Mouse (Mus musculus) C2C12 (cell line): ENCODE results near the gene Nid1.

Source experiments
- CEBPB ChIP-seq: IDR thresholded peaks from one replicate; pipeline ENCODE4 v1.6.1; 2011; ENCODE audit warnings: low read depth, mild to moderate bottlenecking, control low read depth, moderate library complexity
- CTCF ChIP-seq: IDR thresholded peaks from one replicate; pipeline ENCODE4 v1.5.1; 2011; ENCODE audit not compliant: control insufficient read depth, insufficient read depth, insufficient read length
- FOSL1 ChIP-seq: IDR thresholded peaks from one replicate; pipeline ENCODE4 v1.8.0; 2011; ENCODE audit warnings: mild to moderate bottlenecking, low read length; ENCODE audit not compliant: poor library complexity, insufficient read depth, severe bottlenecking
- MYOD1 ChIP-seq: IDR thresholded peaks from one replicate; pipeline ENCODE4 v1.6.1; 2011; ENCODE audit warnings: low read depth; ENCODE audit not compliant: control insufficient read depth, insufficient read length
- USF1 ChIP-seq: IDR thresholded peaks from one replicate; pipeline ENCODE4 v1.6.1; 2011; ENCODE audit warnings: low read depth, mild to moderate bottlenecking, control low read depth, moderate library complexity

DNA sequence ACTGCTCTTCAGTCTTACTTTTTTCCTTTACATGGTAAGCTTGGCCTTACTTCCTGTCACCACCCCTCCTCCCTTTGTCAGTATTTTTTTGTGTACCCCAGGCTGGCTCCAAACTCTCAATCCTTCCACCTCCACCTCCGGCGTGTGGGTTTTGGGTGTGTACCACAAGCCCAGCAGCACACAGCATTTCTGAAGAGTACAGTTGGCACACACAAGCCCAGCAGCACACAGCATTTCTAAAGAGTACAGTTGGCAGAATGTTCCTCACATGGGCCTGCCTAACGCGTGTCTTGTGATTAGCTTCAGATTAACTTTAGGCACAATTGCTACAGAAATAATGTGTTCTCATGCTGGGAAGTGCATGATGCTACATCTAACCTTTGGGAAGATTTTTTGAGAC lies 93.6 kb downstream of the Nid1 start:
- no peak for TF ChIP-seq FOSL1
- TF ChIP-seq USF1 = no peak
- TF ChIP-seq CEBPB = no peak
- no peak for TF ChIP-seq CTCF
- no peak for TF ChIP-seq MYOD1
